10 mouse cellular contexts compared by ENCODE assay signal in the genomic region with DNA sequence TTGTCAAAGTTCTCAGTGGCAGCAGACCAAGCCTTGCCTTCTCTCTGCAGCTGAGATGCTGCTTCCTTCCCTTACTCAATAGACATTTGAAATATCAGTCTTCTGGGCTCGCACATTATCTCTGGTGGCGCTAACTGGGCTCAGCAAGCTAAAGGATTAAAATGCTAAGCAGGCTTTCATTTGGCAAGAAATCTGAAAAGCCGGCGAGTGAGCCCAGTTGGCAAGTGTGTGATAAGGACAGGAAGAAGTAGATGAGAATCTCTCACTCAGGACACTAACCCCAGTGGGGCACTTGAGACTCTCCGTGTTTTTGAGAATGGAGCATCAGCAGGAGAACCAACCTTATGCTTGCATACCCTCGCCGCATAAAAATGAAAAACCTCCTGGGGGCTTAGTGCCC. TPM values are rescaled to one million over a fixed set of nuclear protein-coding genes. Genes with fewer than 3 reads are reported as not detected.
"Had no signal": no experiment of that assay in that cellular context is flagged by ENCODE, and none has a peak within 500 bp of the region (broad histone marks: within the 10 kb centered on the region; RNA-seq: fewer than 3 reads in every experiment).

No protein-coding gene starts in this region.

- DNase-seq: kidney, adult 11 months; kidney, adult 9 months; kidney, postnatal 36 days; layer of hippocampus, adult 9-11 months; layer of hippocampus, postnatal 36 days; lung, postnatal 14 days; right cerebral cortex, postnatal 25 days; thymus, adult 18-20 months; thymus, postnatal 14 days had no signal

RNA-seq across cellular contexts. Expression of gene Slc2a2, which starts 16.9 kb away (rescaled TPM):
- total RNA-seq: layer of hippocampus, adult 18-20 months; layer of hippocampus, postnatal 36 days had no signal
